In the genomic region with DNA sequence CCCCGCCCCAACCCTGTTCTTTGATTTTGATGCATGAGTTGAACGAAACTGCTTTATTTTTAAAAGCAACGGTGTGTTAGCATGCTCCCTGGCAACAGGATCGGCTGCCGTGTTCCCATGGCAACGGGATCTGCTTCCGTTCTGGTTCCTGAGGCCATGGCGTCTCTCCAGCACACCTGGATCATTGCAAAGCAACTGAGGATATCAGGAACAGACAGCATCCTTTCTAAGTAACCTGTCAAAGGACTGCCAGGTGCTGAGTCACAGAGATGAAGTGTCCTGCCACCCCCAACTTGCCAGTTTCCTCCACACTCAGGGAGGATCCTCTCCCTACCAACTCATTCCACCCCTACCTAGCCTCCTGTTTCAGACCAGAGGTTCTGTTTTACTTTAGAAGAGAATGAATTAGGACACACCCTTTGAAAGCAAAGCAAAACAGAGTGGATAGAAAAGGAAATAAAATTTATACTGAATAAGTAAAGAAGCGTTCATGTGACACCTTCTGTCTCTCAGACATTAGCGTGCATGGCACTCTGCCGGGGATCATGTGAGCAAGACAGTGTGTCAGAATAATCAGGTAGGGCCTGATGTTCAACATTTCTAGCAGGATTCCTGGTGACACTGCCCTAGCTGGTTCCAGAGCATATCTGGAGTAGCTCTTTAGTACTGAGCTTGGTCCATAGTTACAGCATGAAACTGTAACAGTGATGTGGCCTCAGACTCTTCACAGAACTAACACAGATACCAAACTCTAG, we compare ENCODE assay signal across 8 mouse cellular contexts. TPM values are rescaled to one million over a fixed set of nuclear protein-coding genes. Genes with fewer than 3 reads are reported as not detected.
DNase-seq lines count a peak whose midpoint lies in the region; ATAC-seq lines count a peak whose summit lies in the region.

No protein-coding gene starts in this region.

- peak; percentile 71; the same call in 1 of the 2 replicates for ATAC-seq in forebrain, embryonic 16.5 days
- ATAC-seq in forebrain, embryonic 11.5 days (replicated peaks; ENCODE audit: low FRiP score) = no peak
- no peak for ATAC-seq in kidney, embryonic 15.5 days (replicated peaks; ENCODE audit: low FRiP score)

- no peaks in the 10 kb centered on the region for H3K9me3 ChIP-seq in forebrain, embryonic 16.5 days (ENCODE audit: control insufficient read depth, low read length)
- no peaks in the 10 kb centered on the region for H3K9me3 ChIP-seq in forebrain, embryonic 11.5 days (ENCODE audit: control insufficient read depth, low read length)
- H3K9me3 ChIP-seq in kidney, embryonic 15.5 days (replicated peaks) = 0 out of 2 replicates have a peak, but pooled peaks cover 3% of the 10 kb centered on the region

- no peak overlapping the region for H3K27ac ChIP-seq in forebrain, embryonic 16.5 days (ENCODE audit: low read length)
- no peak overlapping the region for H3K27ac ChIP-seq in forebrain, embryonic 11.5 days (ENCODE audit: low read depth, low read length)
- H3K27ac ChIP-seq in kidney, embryonic 15.5 days = no peak overlapping the region

- WGBS in forebrain, embryonic 16.5 days = 58% methylated on average over 11 of the region's 11 CpGs
- 76% methylated on average over 11 of the region's 11 CpGs for WGBS in forebrain, embryonic 11.5 days
- WGBS in kidney, embryonic 15.5 days = 65% methylated on average over 11 of the region's 11 CpGs

- DNase-seq in forebrain, embryonic 11.5 days (ENCODE audit: low spot score) = no peak
- peak; percentile 88 for DNase-seq in brain, adult 2 months (ENCODE audit: low read depth, low spot score)
- DNase-seq in layer of hippocampus, postnatal 10 days (ENCODE audit: low spot score in 2 of 2) = peak; percentile 48 to 58
- peak; percentile 69 for DNase-seq in right cerebral cortex, adult 18-20 months
- DNase-seq in urinary bladder, postnatal 14 days (ENCODE audit: low spot score) = no peak
- DNase-seq in c-Kit-positive CD71-positive TER-119-positive erythroid progenitor cells, embryonic 14.5 days (ENCODE audit: low spot score) = no peak

- H3K4me1 ChIP-seq in forebrain, embryonic 16.5 days (replicated peaks; ENCODE audit: control insufficient read depth, insufficient read depth, low read length) = no peaks in the 10 kb centered on the region
- no peaks in the 10 kb centered on the region for H3K4me1 ChIP-seq in forebrain, embryonic 11.5 days (replicated peaks; ENCODE audit: control insufficient read depth, insufficient read depth, low read length)
- no peaks in the 10 kb centered on the region for H3K4me1 ChIP-seq in kidney, embryonic 15.5 days

- H3K27me3 ChIP-seq in forebrain, embryonic 16.5 days (replicated peaks; ENCODE audit: control insufficient read depth, insufficient read depth, low read length) = no peaks in the 10 kb centered on the region
- H3K27me3 ChIP-seq in forebrain, embryonic 11.5 days (ENCODE audit: control insufficient read depth, insufficient read depth, low read length) = no peaks in the 10 kb centered on the region
- H3K27me3 ChIP-seq in kidney, embryonic 15.5 days = no peaks in the 10 kb centered on the region

- no peak overlapping the region for H3K4me3 ChIP-seq in forebrain, embryonic 16.5 days (replicated peaks; ENCODE audit: low read length)
- H3K4me3 ChIP-seq in forebrain, embryonic 11.5 days (ENCODE audit: low read depth, low read length) = no peak overlapping the region
- H3K4me3 ChIP-seq in kidney, embryonic 15.5 days (replicated peaks) = no peak overlapping the region

- no peak overlapping the region for H3K4me2 ChIP-seq in forebrain, embryonic 16.5 days (ENCODE audit: low read length)
- H3K4me2 ChIP-seq in forebrain, embryonic 11.5 days (ENCODE audit: low read depth, low read length, severe bottlenecking) = no peak overlapping the region
- H3K4me2 ChIP-seq in kidney, embryonic 15.5 days = no peak overlapping the region

- no peaks in the 10 kb centered on the region for H3K36me3 ChIP-seq in forebrain, embryonic 16.5 days (ENCODE audit: control insufficient read depth, insufficient read depth)
- H3K36me3 ChIP-seq in forebrain, embryonic 11.5 days (ENCODE audit: control insufficient read depth, insufficient read depth, low read length) = no peaks in the 10 kb centered on the region
- no peaks in the 10 kb centered on the region for H3K36me3 ChIP-seq in kidney, embryonic 15.5 days

- no peak overlapping the region for H3K9ac ChIP-seq in forebrain, embryonic 16.5 days (replicated peaks; ENCODE audit: low read depth, low read length)
- H3K9ac ChIP-seq in forebrain, embryonic 11.5 days (ENCODE audit: low read length) = no peak overlapping the region
- no peak overlapping the region for H3K9ac ChIP-seq in kidney, embryonic 15.5 days

RNA-seq across cellular contexts. Expression of gene Inpp4a, which starts 11.3 kb away (rescaled TPM):
- polyA plus RNA-seq in forebrain, embryonic 16.5 days (2015; fragmentation: Nextera tagmentation; extraction: Ambion mirVana) = 57.5 and 65.2 TPM in 2 replicates
- polyA plus RNA-seq in forebrain, embryonic 11.5 days (2014; fragmentation: Nextera tagmentation; extraction: Ambion mirVana) = 16.9 and 17.0 TPM in 2 replicates
- total RNA-seq in layer of hippocampus, postnatal 10 days (2021) = 100 to 1,000 TPM; 114 to 119 TPM
- polyA plus RNA-seq in kidney, embryonic 15.5 days (2015; fragmentation: Nextera tagmentation; extraction: Ambion mirVana) = 18.7 and 20.5 TPM in 2 replicates

Comparison
In these comparisons a context has a peak if more than half of its experiments do, and no peak if none do; other contexts are left out.
1. DNase-seq: peak in brain, adult 2 months (single experiment), layer of hippocampus, postnatal 10 days (2 of 2) and right cerebral cortex, adult 18-20 months (single experiment); none in forebrain, embryonic 11.5 days (single experiment), urinary bladder, postnatal 14 days (single experiment) and c-Kit-positive CD71-positive TER-119-positive erythroid progenitor cells, embryonic 14.5 days (single experiment).